Mouse (Mus musculus) CH12.LX (cell line): ENCODE data around the gene Sphk2.

Experiments used
- EP300 ChIP-seq: IDR thresholded peaks from 2 replicates; pipeline ENCODE4 v1.6.1; 2011; ENCODE audit warnings: low read length, improper control_type of control experiment
- MXI1 ChIP-seq: IDR thresholded peaks from 2 replicates; pipeline ENCODE4 v1.6.1; 2011; ENCODE audit warnings: mild to moderate bottlenecking, low read depth, low read length, improper control_type of control experiment
- MYC ChIP-seq: IDR thresholded peaks from 2 replicates; pipeline ENCODE4 v1.6.1; 2011; ENCODE audit warnings: low read depth, mild to moderate bottlenecking, improper control_type of control experiment, low read length
- USF1 ChIP-seq: IDR thresholded peaks from 2 replicates; pipeline ENCODE4 v1.6.1; 2014; ENCODE audit warnings: low read depth, mild to moderate bottlenecking, inconsistent platforms, low read length, improper control_type of control experiment

GRCm38 (mm10) chr7:45739820-45740219, 22.0 kb upstream of the Sphk2 start:
- TF ChIP-seq MXI1 (no peak), MYC (no peak), EP300 (no peak), USF1 (no peak)
